Mouse (Mus musculus): ENCODE data around the gene Alg2. TPM values are rescaled to one million over a fixed set of nuclear protein-coding genes. Genes with fewer than 3 reads are reported as not detected.
A peak's percentile ranks its signal among the peaks of the same experiment; 100 is the strongest.

The Alg2 gene
- total and polyA plus RNA-seq, 2 experiments from 2014 or later, result 194 to 259 TPM

DNA sequence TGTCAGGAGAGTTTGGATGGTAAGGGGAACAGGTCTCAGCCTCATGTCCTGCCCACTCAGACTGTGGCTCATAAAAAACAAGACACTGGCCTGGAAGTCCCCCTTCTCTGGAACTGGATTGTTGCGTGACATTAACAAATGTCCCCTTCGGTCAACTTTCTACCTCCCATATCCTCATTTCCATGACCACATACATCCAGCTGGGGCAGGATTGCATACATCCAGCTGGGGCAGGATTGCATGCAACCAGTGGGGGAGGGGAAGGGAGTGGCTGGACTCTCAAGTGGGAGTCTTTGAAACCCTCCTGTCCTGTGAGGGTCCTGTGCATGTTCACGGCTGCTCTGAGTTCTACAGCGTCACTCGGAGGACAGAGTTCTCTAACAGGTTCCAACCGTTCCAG lies 17.1 kb upstream of the Alg2 start:
- no peaks in the 10 kb centered on the region for H3K27me3 ChIP-seq (ENCODE audit: insufficient read depth, low read length)
- H3K9ac ChIP-seq, result no peak overlapping the region
- ATAC-seq, result no peak
- H3K4me2 ChIP-seq (ENCODE audit: low read depth), result no peak overlapping the region
- no peak overlapping the region for H3K27ac ChIP-seq (ENCODE audit: low read depth, low read length)
- H3K36me3 ChIP-seq (ENCODE audit: insufficient read depth), result no peaks in the 10 kb centered on the region
- no peak overlapping the region for H3K4me3 ChIP-seq (ENCODE audit: low read depth, low read length)
- H3K4me1 ChIP-seq (ENCODE audit: insufficient read depth), result no peaks in the 10 kb centered on the region
- H3K9me3 ChIP-seq (ENCODE audit: low read length), result no peaks in the 10 kb centered on the region
- no peak for TF ChIP-seq CTCF (IDR thresholded peaks at IDR 0.05; ENCODE audit: low read depth)
- 88% methylated on average over 6 of the region's 6 CpGs for WGBS
- no peak for DNase-seq

GRCm38 (mm10) chr4:47480576-47480975 lies 6.4 kb upstream of the Alg2 start:
- ATAC-seq (no peak), DNase-seq (no peak)
- H3K9ac ChIP-seq, result no peak overlapping the region
- no peak overlapping the region for H3K4me2 ChIP-seq (ENCODE audit: low read depth)
- no peaks in the 10 kb centered on the region for H3K27me3 ChIP-seq (ENCODE audit: insufficient read depth, low read length)
- H3K4me3 ChIP-seq (ENCODE audit: low read depth, low read length), result no peak overlapping the region
- peaks cover 35% of the 10 kb centered on the region for H3K36me3 ChIP-seq (ENCODE audit: insufficient read depth)
- WGBS, result 96% methylated on average over 9 of the region's 9 CpGs
- H3K4me1 ChIP-seq (ENCODE audit: insufficient read depth), result no peaks in the 10 kb centered on the region
- H3K27ac ChIP-seq (ENCODE audit: low read depth, low read length), result no peak overlapping the region
- H3K9me3 ChIP-seq (ENCODE audit: low read length), result no peaks in the 10 kb centered on the region
- TF ChIP-seq CTCF (IDR thresholded peaks at IDR 0.05; ENCODE audit: low read depth), result no peak

- Histone ChIP-seq H3K4me1 (ENCODE audit: insufficient read depth) (peaks cover 4% of the 10 kb centered on the region; the same call in 1 of the 2 replicates), H3K9ac (no peak overlapping the region), H3K27me3 (ENCODE audit: insufficient read depth, low read length) (no peaks in the 10 kb centered on the region), H3K4me3 (ENCODE audit: low read depth, low read length) (no peak overlapping the region), H3K4me2 (ENCODE audit: low read depth) (no peak overlapping the region), H3K36me3 (ENCODE audit: insufficient read depth) (peaks cover 35% of the 10 kb centered on the region), H3K9me3 (ENCODE audit: low read length) (no peaks in the 10 kb centered on the region), H3K27ac (ENCODE audit: low read depth, low read length) (no peak overlapping the region)
- no peak for DNase-seq
- WGBS, result 93% methylated on average over 13 of the region's 13 CpGs
- TF ChIP-seq CTCF (IDR thresholded peaks at IDR 0.05; ENCODE audit: low read depth), result no peak
- no peak for ATAC-seq
These were observed 6.0 kb upstream of the Alg2 start for GRCm38 (mm10) chr4:47480095-47480494.

DNA sequence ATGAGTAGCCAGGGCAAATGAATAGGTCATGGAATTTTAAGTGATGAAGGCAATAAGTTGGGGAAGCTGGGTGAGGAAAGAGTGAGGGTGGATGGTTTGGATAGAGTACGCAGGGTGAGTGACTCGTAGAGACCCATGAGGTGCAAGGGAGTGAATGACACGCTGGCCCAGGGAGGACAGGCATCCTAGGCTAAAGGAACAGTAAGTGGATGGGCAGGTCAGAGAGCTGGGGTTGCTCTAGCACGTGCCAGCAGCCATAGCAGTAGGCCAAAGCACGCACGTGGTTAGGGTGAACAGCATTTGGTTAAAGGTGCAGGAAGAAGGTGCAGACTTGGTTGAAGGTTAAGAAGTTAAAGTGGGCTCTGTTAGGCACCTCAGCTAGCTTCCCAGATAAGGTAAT lies 3.4 kb upstream of the Alg2 start:
- Histone ChIP-seq H3K9me3 (ENCODE audit: low read length) (no peaks in the 10 kb centered on the region), H3K4me1 (ENCODE audit: insufficient read depth) (peaks cover 12% of the 10 kb centered on the region), H3K4me3 (ENCODE audit: low read depth, low read length) (no peak overlapping the region), H3K27me3 (ENCODE audit: insufficient read depth, low read length) (no peaks in the 10 kb centered on the region), H3K4me2 (ENCODE audit: low read depth) (no peak overlapping the region), H3K36me3 (ENCODE audit: insufficient read depth) (peaks cover 29% of the 10 kb centered on the region), H3K27ac (ENCODE audit: low read depth, low read length) (no peak overlapping the region), H3K9ac (no peak overlapping the region)
- no peak for TF ChIP-seq CTCF (IDR thresholded peaks at IDR 0.05; ENCODE audit: low read depth)
- ATAC-seq, result no peak
- no peak for DNase-seq
- 97% methylated on average over 6 of the region's 6 CpGs for WGBS

GRCm38 (mm10) chr4:47474730-47475643 lies 854 bp upstream of the Alg2 start:
- peaks cover 12% of the 10 kb centered on the region for H3K4me1 ChIP-seq (ENCODE audit: insufficient read depth)
- TF ChIP-seq CTCF (IDR thresholded peaks at IDR 0.05; ENCODE audit: low read depth), result no peak
- H3K36me3 ChIP-seq (ENCODE audit: insufficient read depth), result peaks cover 32% of the 10 kb centered on the region
- 16% methylated on average over 31 of the region's 31 CpGs for WGBS
- no peak for ATAC-seq
- H3K9ac ChIP-seq, result peak overlapping the region; percentile 94
- H3K27me3 ChIP-seq (ENCODE audit: insufficient read depth, low read length), result no peaks in the 10 kb centered on the region
- peak overlapping the region; percentile 79 for H3K4me2 ChIP-seq (ENCODE audit: low read depth)
- no peak for DNase-seq
- H3K27ac ChIP-seq (ENCODE audit: low read depth, low read length), result peak overlapping the region; percentile 99
- H3K4me3 ChIP-seq (ENCODE audit: low read depth, low read length), result peak overlapping the region; percentile 60
- peaks cover 6% of the 10 kb centered on the region; the same call in 1 of the 2 replicates for H3K9me3 ChIP-seq (ENCODE audit: low read length)

DNA sequence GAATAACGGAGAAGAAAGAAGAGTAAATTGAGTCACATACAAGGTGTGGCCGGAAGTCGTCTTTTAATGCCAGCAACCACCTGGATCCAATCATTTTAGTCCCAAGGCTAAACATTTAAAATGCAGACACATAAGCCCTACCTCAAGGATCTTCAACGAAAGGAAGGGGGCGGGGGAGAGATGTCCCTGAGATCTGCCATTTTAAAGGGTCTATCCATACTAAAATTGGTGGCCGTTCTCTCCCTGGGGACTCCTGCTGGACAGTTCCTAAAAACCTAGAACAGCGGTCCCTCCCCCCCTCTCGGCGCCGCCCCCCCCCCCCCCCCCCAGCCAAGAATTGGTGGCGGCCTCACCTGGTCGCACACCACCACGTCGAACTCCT lies 556 bp downstream of the Alg2 start:
- peak overlapping the region; percentile 99 for H3K27ac ChIP-seq (ENCODE audit: low read depth, low read length)
- peaks cover 16% of the 10 kb centered on the region; the same call in 1 of the 2 replicates for H3K9me3 ChIP-seq (ENCODE audit: low read length)
- H3K4me2 ChIP-seq (ENCODE audit: low read depth), result peak overlapping the region; percentile 79
- DNase-seq, result peak; percentile 51
- peak; percentile 5; the same call in 1 of the 2 replicates for ATAC-seq
- WGBS, result 1% methylated on average over 10 of the region's 14 CpGs
- no peak; the same call in 1 of the 2 replicates for TF ChIP-seq CTCF (IDR thresholded peaks at IDR 0.05; ENCODE audit: low read depth)
- peak overlapping the region; percentile 60 for H3K4me3 ChIP-seq (ENCODE audit: low read depth, low read length)
- no peaks in the 10 kb centered on the region for H3K27me3 ChIP-seq (ENCODE audit: insufficient read depth, low read length)
- peaks cover 12% of the 10 kb centered on the region for H3K4me1 ChIP-seq (ENCODE audit: insufficient read depth)
- peak overlapping the region; percentile 94 for H3K9ac ChIP-seq
- H3K36me3 ChIP-seq (ENCODE audit: insufficient read depth), result peaks cover 38% of the 10 kb centered on the region

DNA sequence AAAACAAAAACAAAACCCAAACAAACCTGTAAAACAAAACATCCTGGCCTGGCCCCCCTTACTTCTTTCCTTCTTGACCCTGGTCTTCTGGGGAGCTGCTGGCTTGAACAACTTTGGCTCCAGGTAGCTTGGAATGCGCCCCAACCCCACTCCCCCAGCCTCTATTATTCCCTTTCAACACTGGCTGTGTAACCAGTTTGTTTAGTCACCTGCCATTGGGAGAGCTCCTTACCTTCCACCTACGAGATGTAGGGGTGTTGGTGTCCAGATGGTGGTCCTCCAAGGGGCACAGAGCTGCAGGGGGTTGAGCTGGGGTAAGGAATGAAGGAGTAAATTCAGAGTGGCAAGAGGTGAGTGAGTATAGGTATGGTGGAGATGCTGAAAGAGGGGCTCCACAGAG lies 6.9 kb downstream of the Alg2 start:
- WGBS, result 94% methylated on average over 2 of the region's 2 CpGs
- peaks cover 22% of the 10 kb centered on the region; the same call in 1 of the 2 replicates for H3K9me3 ChIP-seq (ENCODE audit: low read length)
- no peak overlapping the region for H3K4me3 ChIP-seq (ENCODE audit: low read depth, low read length)
- no peak overlapping the region for H3K4me2 ChIP-seq (ENCODE audit: low read depth)
- ATAC-seq (no peak), DNase-seq (no peak)
- no peaks in the 10 kb centered on the region for H3K27me3 ChIP-seq (ENCODE audit: insufficient read depth, low read length)
- no peak for TF ChIP-seq CTCF (IDR thresholded peaks at IDR 0.05; ENCODE audit: low read depth)
- no peak overlapping the region for H3K9ac ChIP-seq
- no peak overlapping the region for H3K27ac ChIP-seq (ENCODE audit: low read depth, low read length)
- peaks cover 53% of the 10 kb centered on the region for H3K36me3 ChIP-seq (ENCODE audit: insufficient read depth)
- H3K4me1 ChIP-seq (ENCODE audit: insufficient read depth), result no peaks in the 10 kb centered on the region

Data from forebrain, postnatal 0 days (tissue).